Mouse (Mus musculus) thymus, postnatal 4 days (tissue): ENCODE measurements at regions not wholly inside any gene's neighbourhood (a gene's known extent, or its start where the extent isn't known, plus 50 kb on each side); places are given as distances from the start of the nearest gene placed in this dataset.

ENCODE experiments used
- DNase-seq: peaks from one replicate; pipeline ENCODE4 v3.0.0; 2021

DNA sequence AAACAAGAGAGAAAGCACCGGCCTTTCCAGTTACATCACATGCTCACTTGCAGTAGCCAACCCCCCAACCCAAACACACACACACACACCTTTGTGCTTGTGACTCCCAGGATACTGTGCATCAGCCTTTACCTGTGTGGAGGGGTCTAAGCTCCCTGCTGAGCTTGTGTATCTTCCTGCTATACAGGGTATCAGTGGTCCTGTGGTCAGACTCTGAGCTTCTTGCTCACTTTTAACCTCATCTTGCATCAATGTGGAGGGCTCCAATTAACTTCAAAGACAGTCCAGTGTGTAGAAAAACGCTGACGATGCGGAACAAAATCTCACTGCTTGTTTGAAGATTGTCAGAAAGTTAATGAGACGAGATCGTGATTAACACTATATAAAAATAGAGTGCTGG is 71.4 kb upstream of the Gypa start:
- no peak for DNase-seq

DNA sequence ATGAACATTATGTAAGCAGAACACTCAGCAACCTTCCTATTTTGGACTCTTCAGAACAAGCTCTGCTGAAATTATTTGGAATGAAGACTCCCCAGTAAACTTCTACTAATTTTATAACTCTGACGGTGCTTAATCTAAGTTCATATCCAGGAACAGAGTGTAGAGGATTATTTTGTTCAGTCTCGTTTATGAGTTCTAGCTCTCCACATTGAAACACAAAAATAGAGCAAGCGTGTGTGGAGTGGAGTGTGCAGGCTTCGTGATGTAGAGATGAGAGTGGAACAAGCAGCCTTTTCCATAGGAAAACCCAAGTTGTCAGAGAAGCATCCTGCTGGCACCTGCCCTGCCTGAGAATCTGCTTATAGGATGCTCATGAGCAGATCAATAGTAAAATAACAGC is 77.5 kb upstream of the Gypa start:
- DNase-seq, result no peak

DNA sequence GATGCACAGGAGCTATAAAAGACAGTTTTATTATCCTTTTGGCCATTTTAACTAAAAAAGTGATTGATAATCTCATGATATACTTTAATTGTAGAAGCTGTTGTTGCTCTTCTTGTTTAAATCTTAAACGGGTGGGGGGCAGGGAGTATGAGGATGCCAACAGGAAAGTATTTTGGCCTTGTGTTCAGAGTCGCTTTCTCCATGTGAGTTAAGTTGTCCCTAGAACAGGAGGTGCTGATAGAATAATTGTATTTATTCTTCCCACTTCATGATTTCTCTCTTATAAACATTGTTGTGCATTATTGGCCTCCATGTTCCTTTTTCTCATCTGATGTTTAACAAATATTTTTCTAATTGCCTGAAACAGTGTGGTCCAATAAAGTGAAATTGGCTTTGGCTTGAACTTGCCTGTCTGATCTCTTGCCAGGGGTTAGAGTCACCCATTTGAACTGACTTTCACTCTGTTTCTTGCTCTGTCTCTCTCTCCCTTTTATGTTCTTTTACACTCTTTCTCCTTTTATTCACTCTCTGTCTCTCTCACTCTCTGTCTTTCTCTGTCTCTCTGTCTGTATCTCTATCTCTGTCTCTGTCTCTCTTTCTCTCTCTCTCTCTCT is 93.9 kb upstream of the Gypa start:
- no peak for DNase-seq

DNA sequence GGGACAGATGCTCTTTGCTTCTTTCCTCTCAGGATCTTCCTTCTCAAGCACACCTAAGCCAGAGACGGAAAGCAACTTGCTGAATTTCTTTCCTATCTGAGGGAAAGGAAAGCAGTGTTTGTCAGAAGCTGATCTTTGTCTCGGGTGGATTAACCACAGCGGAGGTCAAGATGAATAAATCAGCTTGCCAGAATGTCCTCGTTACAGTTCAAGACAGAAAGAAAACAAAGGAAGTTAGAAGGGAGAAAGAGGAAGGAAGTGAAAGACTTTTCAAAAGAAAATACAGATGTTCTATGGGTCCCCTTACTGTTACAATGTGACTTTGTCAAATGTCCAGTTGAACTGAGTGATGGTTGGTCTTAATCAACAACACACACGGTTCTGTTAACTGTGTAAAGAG is 98.6 kb upstream of the Gypa start:
- no peak for DNase-seq

DNA sequence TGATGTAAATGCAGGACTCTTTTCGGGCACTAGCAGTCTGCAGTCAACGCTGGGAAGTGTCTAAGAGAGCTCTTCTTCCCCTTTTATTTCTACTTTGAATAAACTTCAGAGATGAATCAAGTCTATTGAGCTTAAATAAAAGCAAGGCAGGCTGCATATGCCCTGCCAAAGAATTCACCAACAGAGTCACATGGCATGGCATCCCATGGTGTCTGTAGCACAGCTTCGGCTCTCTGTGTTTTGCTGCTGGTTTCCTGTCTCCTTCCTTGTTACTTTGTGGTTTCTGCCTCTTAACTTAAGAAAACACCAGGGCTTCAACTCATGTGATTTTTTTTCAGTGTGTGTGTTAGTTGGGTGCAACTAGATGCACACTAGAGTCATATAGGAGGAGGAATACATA is 100.5 kb upstream of the Gypa start:
- peak; percentile 10 for DNase-seq

DNA sequence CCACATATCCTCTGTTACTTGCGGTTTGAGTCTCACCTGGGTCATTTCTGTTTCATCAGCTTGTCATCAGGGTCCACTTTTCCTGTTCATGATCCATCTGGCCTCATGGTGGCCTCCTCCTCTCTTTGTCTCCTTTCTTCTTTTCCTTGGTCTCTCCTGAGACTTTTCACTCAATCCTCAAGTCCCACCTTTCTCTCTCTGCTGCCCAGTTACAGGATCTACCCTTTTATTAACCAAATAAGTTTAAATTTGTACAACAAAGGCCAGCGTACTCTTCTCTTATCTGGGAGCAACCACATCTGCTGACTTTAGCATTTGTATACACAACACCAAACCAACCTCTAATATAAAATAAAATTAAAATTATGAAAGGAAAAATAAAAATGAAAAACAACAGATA is 124.4 kb upstream of the Gypa start:
- DNase-seq, result no peak

DNA sequence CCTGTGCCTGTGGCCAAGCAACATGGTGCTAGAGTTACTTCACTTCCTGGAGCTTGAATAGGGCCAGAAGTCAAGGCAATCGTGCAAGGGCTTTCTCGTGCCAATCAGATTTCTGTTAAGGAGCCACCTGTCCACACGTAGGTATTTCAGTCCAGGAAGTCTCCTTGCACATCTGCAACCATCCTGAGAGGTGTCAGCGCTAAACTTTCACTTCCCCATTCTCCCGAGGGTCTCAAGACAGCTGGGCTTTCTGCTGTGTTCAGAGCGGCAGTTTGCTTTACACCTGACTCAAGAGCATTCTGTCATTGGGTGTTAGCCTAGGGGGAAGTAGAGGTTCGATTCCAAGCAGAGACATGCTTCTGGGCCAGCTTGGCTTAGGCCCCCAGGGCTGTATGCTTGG is 129.5 kb upstream of the Gypa start:
- no peak for DNase-seq

DNA sequence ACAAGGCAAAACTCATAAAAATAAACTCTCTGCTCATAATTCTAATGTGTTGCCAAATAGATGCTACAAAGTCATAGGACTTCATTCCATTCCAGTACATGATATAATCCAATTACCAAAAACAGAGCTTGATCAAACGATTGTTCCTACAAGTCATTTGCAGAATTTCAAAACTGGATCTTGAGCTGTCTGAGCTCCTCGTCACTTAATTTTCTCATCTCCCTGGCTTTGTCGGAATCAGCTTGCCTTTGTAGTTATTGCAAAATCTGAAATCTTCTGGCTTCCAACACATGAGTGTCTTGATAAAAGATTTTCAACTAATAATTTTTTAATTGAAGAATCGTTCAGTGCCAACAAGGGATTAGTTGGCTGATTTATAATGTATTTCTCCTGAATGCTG is 150.3 kb upstream of the Gypa start:
- DNase-seq, result no peak

DNA sequence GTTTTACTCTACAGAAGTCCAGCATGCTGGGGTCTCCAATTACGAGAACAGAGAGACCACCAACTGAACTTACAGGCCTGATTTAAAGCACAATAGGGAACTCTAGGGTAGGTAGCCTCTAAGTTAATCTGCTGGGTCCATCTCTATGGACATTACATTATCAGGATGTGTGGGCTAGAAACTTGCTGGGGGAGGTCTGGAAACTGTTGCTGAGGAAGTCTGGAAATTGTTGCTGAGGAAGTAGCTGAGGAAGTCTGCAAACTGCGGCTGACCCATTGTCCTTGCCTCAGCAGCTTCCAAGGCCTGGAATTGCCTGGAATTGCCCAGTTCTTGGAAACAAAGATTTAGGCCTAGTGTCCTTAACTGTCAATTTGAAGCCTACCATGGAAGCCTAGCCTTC is 155.7 kb upstream of the Gypa start:
- DNase-seq, result no peak

DNA sequence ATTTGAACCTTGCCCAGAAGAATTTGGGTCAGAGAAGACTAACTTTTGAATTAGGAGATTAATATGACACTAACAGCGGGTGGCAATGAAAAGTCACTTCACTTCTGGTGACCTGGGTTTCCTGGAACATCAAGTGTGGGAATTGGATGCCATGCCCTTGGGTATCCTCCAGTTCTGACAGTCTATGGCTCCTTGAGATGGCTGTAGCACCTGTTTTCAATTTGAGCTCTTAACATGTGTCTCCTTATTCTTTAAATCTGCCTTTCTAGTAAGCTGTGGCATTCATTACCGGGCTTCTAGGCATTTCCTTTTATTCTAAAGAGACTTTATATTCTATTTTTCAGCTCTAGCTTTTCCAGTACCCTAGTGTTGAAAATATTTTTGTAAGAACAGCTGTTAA is 164.9 kb upstream of the Gypa start:
- no peak for DNase-seq

DNA sequence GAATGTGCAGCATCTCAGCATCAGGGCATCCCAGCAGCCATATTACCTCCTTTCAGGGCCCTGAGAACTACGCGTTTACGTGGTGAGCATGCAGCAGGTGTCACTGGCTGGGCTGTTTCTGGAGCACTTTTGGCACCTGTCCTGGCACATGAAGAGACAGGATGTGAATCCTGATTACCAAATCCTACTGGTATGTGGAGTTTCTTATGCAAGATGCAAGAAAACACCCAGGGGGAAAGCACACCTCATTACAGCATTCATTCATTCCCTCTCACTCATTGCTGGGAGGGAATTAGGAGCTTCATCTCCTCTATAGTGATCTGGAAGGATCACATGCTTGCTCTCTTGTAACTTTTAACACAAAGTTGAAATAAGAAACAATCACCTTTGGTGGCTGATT is 167.7 kb upstream of the Gypa start:
- no peak for DNase-seq

DNA sequence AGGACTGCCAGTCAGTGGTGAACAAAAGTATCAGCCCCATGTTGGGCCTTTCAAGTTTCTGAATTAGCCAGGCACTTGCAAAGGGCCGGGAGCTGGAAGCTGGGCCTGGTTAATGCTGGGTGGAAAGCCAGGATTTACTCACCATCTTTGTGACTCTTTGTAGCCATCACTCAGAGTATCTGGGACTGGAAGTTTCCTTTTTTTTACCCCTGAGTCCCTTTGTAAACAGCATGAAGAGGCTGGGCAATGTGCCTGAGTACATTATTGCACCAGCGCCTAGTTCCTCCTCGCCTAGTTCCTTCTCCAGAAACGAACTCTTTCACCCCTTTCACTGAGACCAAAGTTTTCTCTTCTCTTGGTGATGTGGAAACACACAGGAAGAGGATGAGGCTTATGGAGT is 168.4 kb upstream of the Gypa start:
- DNase-seq, result no peak

DNA sequence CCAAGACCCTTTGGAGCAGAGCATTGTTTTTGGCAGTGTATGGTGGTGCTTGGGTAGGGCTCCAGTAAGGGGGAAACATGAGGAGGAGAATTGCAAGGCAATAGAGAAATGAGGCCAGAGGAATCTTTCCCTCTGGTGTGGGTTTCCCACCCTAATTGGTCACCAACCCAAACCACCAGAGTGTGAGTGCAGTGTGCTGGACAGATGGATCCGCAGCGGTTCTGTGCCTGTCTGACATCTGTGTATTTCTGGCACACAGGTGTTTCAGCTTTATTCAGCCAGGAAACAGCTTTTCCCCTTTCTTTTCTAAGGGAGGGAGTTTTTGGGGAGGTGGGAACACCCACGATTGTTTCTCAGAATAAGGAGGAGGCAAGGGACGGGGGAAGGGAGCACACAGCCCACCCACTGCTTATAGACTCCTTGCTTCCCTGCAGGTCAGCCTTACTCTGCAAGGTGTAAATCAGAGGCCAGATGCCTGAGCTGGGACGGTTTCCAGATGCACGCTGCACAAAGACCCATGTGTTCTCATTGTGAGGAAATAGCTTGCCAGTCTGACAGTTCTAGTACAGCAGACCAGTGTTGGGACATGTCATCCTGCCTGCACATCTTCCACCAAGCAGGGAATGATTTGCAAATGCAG is 175.2 kb upstream of the Gypa start:
- no peak for DNase-seq

DNA sequence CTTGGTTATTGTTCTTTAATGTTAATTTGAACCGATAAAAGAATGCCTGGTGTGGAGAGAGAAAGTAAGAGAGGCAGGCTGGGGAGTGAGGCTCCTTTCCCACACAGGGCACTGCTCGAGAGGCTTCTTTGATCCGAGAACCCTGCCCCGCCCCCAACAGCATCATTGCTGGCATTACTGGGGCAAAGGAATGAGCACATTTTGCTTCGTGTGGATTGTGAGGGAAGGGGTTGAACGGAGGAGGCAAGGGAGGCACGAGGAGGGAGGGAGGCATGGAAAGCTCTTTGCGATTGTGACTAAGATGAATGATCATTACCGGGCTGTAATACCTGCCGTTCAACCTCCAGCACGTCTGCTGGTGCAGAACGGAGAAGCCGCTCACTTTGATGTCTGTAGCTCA is 178.2 kb upstream of the Gypa start:
- peak; percentile 65 for DNase-seq

DNA sequence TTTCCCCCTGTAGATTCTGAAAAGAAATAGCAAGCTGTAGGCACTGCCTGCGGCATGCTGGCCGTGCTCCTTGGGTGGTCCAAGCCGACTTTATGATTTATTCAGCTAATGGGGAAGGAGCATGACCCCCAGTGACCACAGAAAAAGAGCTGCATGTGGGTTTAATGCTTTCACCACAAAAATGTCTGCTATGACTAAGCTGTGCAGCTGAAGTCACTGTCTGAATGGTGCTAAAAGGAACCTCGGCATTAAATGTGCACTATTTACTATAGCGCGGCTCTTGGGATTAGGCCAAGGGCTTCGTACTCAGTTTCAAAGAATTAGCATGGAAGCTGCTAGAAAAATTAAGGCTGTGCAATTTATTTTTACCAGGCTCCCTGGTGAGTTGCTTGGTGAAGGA is 178.8 kb upstream of the Gypa start:
- no peak for DNase-seq

DNA sequence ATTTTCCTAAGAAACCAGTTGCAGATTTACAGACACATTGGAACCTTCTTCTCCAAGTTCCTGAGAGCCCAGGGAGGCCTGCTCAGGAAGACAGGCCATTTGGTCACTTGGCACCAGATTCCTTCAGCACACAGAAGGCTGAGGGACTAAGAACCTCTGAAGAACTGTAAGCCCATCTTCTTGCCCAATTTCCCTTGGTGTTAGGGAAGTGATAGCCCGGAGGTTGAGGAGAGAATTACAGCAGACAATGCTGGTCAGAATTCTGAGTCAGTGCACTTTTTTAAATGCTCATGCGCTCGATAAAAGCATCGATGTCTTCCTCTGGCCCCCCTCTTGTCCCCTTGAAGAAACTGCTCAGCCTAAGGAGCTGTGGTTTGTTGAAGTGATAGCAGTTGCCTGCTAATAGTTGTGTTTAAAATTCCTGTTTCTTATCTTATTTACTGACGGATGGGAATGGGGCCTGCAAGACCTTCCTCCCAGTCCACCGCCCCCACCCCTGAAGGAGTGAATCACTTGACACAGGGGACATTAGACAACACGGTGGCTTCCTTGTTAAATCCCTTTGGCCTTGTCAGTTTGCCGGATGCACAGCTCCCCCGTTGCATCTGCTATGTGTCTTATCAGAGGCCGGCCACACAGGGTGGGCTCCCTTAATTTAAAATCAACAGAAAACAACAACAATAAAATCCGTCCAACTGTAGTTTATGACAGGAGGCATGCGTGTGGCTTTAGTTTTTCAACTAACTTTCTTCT is 179.5 kb upstream of the Gypa start:
- no peak for DNase-seq

DNA sequence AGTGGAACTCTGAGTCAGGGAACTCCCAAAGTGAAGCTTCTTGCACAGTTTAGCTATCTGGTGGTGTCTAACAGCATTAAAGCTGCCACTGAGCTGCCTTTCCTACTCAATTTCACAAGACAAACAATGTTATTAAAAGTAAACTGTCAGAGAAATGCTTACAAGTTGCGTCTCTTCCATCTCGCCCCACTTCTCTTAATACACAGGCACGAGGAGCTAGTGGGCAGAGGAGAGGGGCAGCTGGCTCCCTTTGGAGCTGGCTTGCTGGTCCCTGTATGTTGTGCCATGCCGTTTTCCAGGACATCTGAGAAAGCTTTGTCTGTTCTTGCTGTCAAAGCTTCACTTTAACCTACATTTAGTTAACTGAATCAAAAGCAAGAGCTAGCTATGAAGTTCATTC is 185.8 kb upstream of the Gypa start:
- no peak for DNase-seq

DNA sequence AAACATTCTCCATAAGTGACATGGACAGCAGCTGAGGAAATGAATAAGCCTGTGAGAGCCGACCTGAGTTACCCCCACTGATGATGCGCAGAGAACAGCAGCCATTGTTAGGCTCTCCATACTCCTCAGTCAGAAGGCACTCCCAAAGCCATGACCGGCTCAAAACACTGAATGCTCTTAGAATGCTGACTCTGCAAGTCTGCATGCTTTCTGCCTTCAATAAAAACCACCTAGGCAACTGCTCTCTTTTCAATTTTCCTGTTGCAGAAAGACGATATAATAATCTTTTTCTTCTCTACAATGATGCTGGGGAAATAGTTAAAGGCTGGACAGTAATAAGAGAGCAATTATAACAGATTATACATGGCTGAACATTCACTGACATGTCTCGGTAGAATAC is 195.0 kb upstream of the Gypa start:
- no peak for DNase-seq

DNA sequence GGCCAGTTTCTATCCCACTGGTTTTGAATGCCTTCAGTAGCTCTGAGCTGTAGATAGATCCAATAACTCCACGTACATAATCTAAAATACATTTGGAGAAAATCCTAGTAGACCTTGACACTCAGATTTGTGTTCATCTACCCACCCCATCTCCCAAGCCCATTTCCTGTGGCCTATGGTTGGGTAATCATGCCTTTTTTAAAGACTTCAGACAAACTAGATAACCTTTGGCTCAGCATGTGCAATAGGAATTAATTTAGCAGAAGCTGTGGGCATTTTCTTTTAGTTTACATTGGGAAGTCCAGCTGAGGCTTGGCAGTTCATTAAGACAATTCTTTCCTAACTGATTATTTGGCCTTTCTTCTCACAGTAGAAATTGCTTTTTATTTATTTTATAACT is 203.3 kb upstream of the Gypa start:
- no peak for DNase-seq

DNA sequence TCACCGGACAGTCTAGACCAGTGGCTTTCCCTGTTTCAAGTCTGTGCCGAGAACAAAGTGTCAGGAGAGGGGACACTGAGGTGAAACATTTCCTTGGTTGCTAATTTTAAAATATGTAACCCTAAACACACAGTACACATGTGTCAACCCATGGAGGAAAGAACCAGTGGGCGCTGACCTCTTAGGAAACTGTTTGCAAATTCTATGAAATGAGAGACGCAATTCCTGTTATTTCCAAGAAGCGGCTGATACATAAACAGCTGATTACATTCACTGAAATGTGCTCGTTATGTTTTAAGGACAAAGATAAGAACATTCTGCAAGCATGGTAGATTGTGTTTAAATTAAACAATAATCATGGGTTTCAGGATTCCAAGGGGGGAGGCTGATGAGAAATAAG is 204.3 kb upstream of the Gypa start:
- no peak for DNase-seq

DNA sequence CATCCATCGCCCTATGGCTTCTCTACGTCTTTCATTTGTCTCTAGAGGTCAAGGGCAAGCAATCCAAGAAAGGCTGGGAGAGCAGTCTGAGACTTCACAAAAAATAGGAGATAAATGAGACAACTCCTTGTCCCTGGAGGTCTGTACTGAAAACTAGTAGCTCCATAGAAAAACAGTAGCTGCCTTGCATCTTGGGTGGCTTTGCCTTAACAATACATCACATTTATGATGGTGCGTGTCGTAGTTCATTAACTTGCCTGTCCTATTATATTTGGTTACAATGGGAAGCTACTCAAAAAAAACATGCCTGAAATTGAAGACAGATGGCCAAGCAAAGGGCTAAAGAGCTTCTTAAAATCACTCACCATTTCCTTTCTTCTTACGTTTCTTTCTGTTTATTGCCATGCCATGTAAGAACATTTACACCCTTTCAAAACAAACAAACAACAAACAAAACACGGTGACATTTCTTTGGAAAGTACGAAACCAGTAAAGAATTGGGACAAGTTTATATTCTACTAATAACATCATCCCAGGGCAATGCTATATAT is 211.2 kb upstream of the Hhip start:
- no peak for DNase-seq

DNA sequence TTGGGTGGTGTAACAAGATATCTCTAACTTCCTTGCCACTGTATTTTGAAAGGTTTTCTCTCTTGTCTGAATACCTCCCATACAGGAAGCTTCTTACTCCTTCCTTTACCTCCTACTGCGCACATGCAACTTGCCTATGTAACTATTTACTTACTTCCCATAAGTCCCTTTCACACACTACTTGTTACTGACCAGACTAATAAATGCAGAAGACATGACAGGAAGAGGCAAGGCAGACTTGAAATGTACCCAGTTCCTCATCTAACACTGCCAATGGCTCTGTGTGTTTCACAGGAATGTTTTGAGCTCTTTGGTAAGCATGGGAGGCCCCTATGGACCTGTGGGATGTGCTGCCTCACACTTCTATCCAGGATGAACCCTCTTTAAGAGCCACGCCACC is 207.1 kb upstream of the Hhip start:
- no peak for DNase-seq

DNA sequence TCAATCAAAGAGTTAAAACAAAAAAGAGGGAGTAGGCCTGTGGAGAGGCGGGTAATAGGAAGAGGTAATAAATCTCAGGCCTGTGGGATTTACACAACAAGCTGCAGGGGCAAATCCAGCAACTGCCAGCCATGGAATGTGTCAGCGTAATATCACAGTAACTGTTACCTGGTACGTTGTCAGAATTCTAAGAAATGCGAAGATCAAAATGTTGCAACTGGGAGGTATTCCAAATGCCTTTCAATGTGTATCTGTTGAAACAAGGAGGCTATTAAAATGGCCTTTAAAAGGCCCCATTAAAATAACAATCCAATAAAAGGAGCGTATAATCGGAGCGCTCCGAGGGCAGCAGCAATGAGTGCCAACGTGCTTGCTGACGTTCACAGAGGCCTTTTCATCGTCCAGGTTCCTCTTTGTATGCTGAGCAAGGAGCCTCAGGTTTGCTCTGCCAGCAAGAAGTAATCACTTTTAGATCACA is 205.7 kb upstream of the Hhip start:
- no peak for DNase-seq

DNA sequence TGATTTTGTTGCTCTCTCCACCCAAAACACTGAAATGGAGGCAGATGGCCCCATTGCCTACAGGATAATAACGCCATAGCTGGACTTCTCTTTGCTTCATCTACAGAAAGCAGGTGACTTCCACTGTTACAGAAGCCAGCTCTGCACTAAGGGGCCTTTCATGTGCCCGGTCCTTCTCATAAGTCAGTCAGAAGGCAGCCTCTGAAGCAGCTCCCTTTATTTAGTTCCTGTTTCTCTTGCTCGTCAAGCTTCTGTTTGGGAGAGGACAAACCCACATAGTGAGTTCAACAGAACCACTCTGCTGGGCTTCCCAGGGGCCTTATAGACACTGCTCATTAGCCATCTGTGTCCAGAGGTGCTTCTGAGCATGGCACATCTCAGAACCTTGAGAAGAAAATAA is 205.1 kb upstream of the Hhip start:
- DNase-seq, result no peak
